Mouse (Mus musculus) lung, adult 2 months (tissue): ENCODE measurements around the gene Aifm2.

ENCODE experiments used
- CTCF ChIP-seq: fragments of 200-500 bp; IDR thresholded peaks from 2 replicates; pipeline ENCODE4 v1.5.1; 2011; ENCODE audit warnings: mild to moderate bottlenecking, low read length, control low read depth; ENCODE audit not compliant: insufficient read depth
- POLR2A ChIP-seq: fragments of 200-500 bp; IDR thresholded peaks from 2 replicates; pipeline ENCODE4 v1.6.1; 2011; ENCODE audit warnings: low read depth, mild to moderate bottlenecking, control low read depth, low read length, borderline replicate concordance; ENCODE audit errors: extremely low read depth

GRCm38 (mm10) chr10:61751534-61752219 lies 36.6 kb downstream of the Aifm2 start:
- TF ChIP-seq CTCF (no peak), POLR2A (no peak)
